Mouse (Mus musculus): Measurements from ENCODE around the gene Dst. TPM values are rescaled to one million over a fixed set of nuclear protein-coding genes. Genes with fewer than 3 reads are reported as not detected.
A peak's percentile ranks its signal among the peaks of the same experiment; 100 is the strongest.

The Dst gene
- polyA plus RNA-seq, 1 experiment from 2014 or later: 15.0 TPM

GRCm38 (mm10) chr1:34107076-34107475 lies 199.1 kb downstream of the Dst start:
- Histone ChIP-seq H3K27ac (peak overlapping the region; percentile 76), H3K27me3 (ENCODE audit: insufficient read depth, poor library complexity, severe bottlenecking) (no peaks in the 10 kb centered on the region), H3K9me3 (no peaks in the 10 kb centered on the region), H3K4me3 (no peak overlapping the region), H3K4me1 (peaks cover 53% of the 10 kb centered on the region), H3K36me3 (no peaks in the 10 kb centered on the region)
- DNase-seq (ENCODE audit: low spot score): no peak
- 27% methylated on average over 8 of the region's 8 CpGs for WGBS

GRCm38 (mm10) chr1:34109599-34110210 lies 201.7 kb downstream of the Dst start:
- H3K27ac ChIP-seq: no peak overlapping the region
- no peak overlapping the region for H3K4me3 ChIP-seq
- WGBS: 66% methylated on average over 6 of the region's 6 CpGs
- H3K9me3 ChIP-seq: no peaks in the 10 kb centered on the region
- H3K36me3 ChIP-seq: no peaks in the 10 kb centered on the region
- no peak for DNase-seq (ENCODE audit: low spot score)
- peaks cover 47% of the 10 kb centered on the region for H3K4me1 ChIP-seq
- no peaks in the 10 kb centered on the region for H3K27me3 ChIP-seq (ENCODE audit: insufficient read depth, poor library complexity, severe bottlenecking)

- WGBS: 44% methylated on average over 2 of the region's 2 CpGs
- H3K4me1 ChIP-seq: peaks cover 49% of the 10 kb centered on the region
- DNase-seq (ENCODE audit: low spot score): no peak
- H3K27me3 ChIP-seq (ENCODE audit: insufficient read depth, poor library complexity, severe bottlenecking): no peaks in the 10 kb centered on the region
- no peaks in the 10 kb centered on the region for H3K36me3 ChIP-seq
- no peak overlapping the region for H3K4me3 ChIP-seq
- H3K27ac ChIP-seq: no peak overlapping the region
- H3K9me3 ChIP-seq: no peaks in the 10 kb centered on the region
Measured at GRCm38 (mm10) chr1:34110862-34111261, 202.8 kb downstream of the Dst start.

- no peak for DNase-seq (ENCODE audit: low spot score)
- H3K4me1 ChIP-seq: peaks cover 49% of the 10 kb centered on the region
- 86% methylated on average over 2 of the region's 2 CpGs for WGBS
- no peak overlapping the region for H3K27ac ChIP-seq
- no peaks in the 10 kb centered on the region for H3K9me3 ChIP-seq
- no peaks in the 10 kb centered on the region for H3K36me3 ChIP-seq
- H3K4me3 ChIP-seq: no peak overlapping the region
- no peaks in the 10 kb centered on the region for H3K27me3 ChIP-seq (ENCODE audit: insufficient read depth, poor library complexity, severe bottlenecking)
Measured at GRCm38 (mm10) chr1:34111954-34112353, 203.9 kb downstream of the Dst start.

GRCm38 (mm10) chr1:34116444-34116843 lies 208.4 kb downstream of the Dst start:
- no peaks in the 10 kb centered on the region for H3K36me3 ChIP-seq
- H3K9me3 ChIP-seq: no peaks in the 10 kb centered on the region
- no peaks in the 10 kb centered on the region for H3K27me3 ChIP-seq (ENCODE audit: insufficient read depth, poor library complexity, severe bottlenecking)
- H3K27ac ChIP-seq: peak overlapping the region; percentile 56; the same call in 1 of the 2 replicates
- 41% methylated on average over 11 of the region's 11 CpGs for WGBS
- peaks cover 38% of the 10 kb centered on the region for H3K4me1 ChIP-seq
- no peak overlapping the region for H3K4me3 ChIP-seq
- no peak for DNase-seq (ENCODE audit: low spot score)

- H3K27me3 ChIP-seq (ENCODE audit: insufficient read depth, poor library complexity, severe bottlenecking): no peaks in the 10 kb centered on the region
- DNase-seq (ENCODE audit: low spot score): no peak
- WGBS: 87% methylated on average over 9 of the region's 9 CpGs
- H3K4me3 ChIP-seq: no peak overlapping the region
- H3K27ac ChIP-seq: no peak overlapping the region
- H3K9me3 ChIP-seq: no peaks in the 10 kb centered on the region
- H3K36me3 ChIP-seq: no peaks in the 10 kb centered on the region
- peaks cover 45% of the 10 kb centered on the region for H3K4me1 ChIP-seq
Measured at GRCm38 (mm10) chr1:34117056-34117455, 209.0 kb downstream of the Dst start.

- Histone ChIP-seq H3K36me3 (no peaks in the 10 kb centered on the region), H3K9me3 (no peaks in the 10 kb centered on the region), H3K4me1 (peaks cover 48% of the 10 kb centered on the region), H3K27ac (0 out of 2 replicates have a peak overlapping the region, but pooled peaks have one; percentile 47), H3K4me3 (no peak overlapping the region), H3K27me3 (ENCODE audit: insufficient read depth, poor library complexity, severe bottlenecking) (no peaks in the 10 kb centered on the region)
- 41% methylated on average over 3 of the region's 3 CpGs for WGBS
- no peak for DNase-seq (ENCODE audit: low spot score)
Measured at GRCm38 (mm10) chr1:34117709-34118108, 209.7 kb downstream of the Dst start.

- no peak for DNase-seq (ENCODE audit: low spot score)
- H3K36me3 ChIP-seq: no peaks in the 10 kb centered on the region
- no peaks in the 10 kb centered on the region for H3K27me3 ChIP-seq (ENCODE audit: insufficient read depth, poor library complexity, severe bottlenecking)
- no peak overlapping the region for H3K27ac ChIP-seq
- WGBS: 85% methylated on average over 6 of the region's 6 CpGs
- no peaks in the 10 kb centered on the region for H3K9me3 ChIP-seq
- peaks cover 54% of the 10 kb centered on the region for H3K4me1 ChIP-seq
- H3K4me3 ChIP-seq: no peak overlapping the region
Measured at GRCm38 (mm10) chr1:34120066-34120465, 212.0 kb downstream of the Dst start.

GRCm38 (mm10) chr1:34120602-34121001 lies 212.6 kb downstream of the Dst start:
- Histone ChIP-seq H3K9me3 (no peaks in the 10 kb centered on the region), H3K27me3 (ENCODE audit: insufficient read depth, poor library complexity, severe bottlenecking) (no peaks in the 10 kb centered on the region), H3K4me3 (no peak overlapping the region), H3K4me1 (peaks cover 51% of the 10 kb centered on the region), H3K27ac (peak overlapping the region; percentile 50; the same call in 1 of the 2 replicates), H3K36me3 (no peaks in the 10 kb centered on the region)
- WGBS: 64% methylated on average over 6 of the region's 6 CpGs
- no peak for DNase-seq (ENCODE audit: low spot score)

GRCm38 (mm10) chr1:34121157-34122015 lies 213.4 kb downstream of the Dst start:
- Histone ChIP-seq H3K9me3 (no peaks in the 10 kb centered on the region), H3K4me1 (peaks cover 44% of the 10 kb centered on the region), H3K36me3 (no peaks in the 10 kb centered on the region), H3K27me3 (ENCODE audit: insufficient read depth, poor library complexity, severe bottlenecking) (no peaks in the 10 kb centered on the region), H3K4me3 (peak overlapping the region; percentile 3; the same call in 1 of the 2 replicates), H3K27ac (peak overlapping the region; percentile 50; the same call in 1 of the 2 replicates)
- WGBS: 68% methylated on average over 29 of the region's 29 CpGs
- no peak for DNase-seq (ENCODE audit: low spot score)

GRCm38 (mm10) chr1:34122198-34122597 lies 214.2 kb downstream of the Dst start:
- H3K36me3 ChIP-seq: no peaks in the 10 kb centered on the region
- no peak overlapping the region for H3K27ac ChIP-seq
- H3K9me3 ChIP-seq: no peaks in the 10 kb centered on the region
- no peak for DNase-seq (ENCODE audit: low spot score)
- WGBS: 78% methylated on average over 6 of the region's 6 CpGs
- no peak overlapping the region for H3K4me3 ChIP-seq
- H3K4me1 ChIP-seq: peaks cover 41% of the 10 kb centered on the region
- H3K27me3 ChIP-seq (ENCODE audit: insufficient read depth, poor library complexity, severe bottlenecking): no peaks in the 10 kb centered on the region

GRCm38 (mm10) chr1:34122905-34123304 lies 214.9 kb downstream of the Dst start:
- Histone ChIP-seq H3K9me3 (no peaks in the 10 kb centered on the region), H3K4me1 (peaks cover 48% of the 10 kb centered on the region), H3K36me3 (no peaks in the 10 kb centered on the region), H3K27ac (no peak overlapping the region), H3K4me3 (no peak overlapping the region), H3K27me3 (ENCODE audit: insufficient read depth, poor library complexity, severe bottlenecking) (no peaks in the 10 kb centered on the region)
- DNase-seq (ENCODE audit: low spot score): no peak
- 37% methylated on average over 1 of the region's 1 CpGs for WGBS

GRCm38 (mm10) chr1:34123334-34123733 lies 215.3 kb downstream of the Dst start:
- no peaks in the 10 kb centered on the region for H3K9me3 ChIP-seq
- no peak overlapping the region for H3K4me3 ChIP-seq
- no peaks in the 10 kb centered on the region for H3K36me3 ChIP-seq
- H3K27ac ChIP-seq: 0 out of 2 replicates have a peak overlapping the region, but pooled peaks have one; percentile 29
- H3K4me1 ChIP-seq: peaks cover 52% of the 10 kb centered on the region
- 76% methylated on average over 5 of the region's 5 CpGs for WGBS
- no peaks in the 10 kb centered on the region for H3K27me3 ChIP-seq (ENCODE audit: insufficient read depth, poor library complexity, severe bottlenecking)
- no peak for DNase-seq (ENCODE audit: low spot score)

All from heart, embryonic 10.5 days (tissue).